Mouse (Mus musculus) CH12.LX (cell line): ENCODE measurements around the gene C1qtnf5.

ENCODE experiments used
- CTCF ChIP-seq, 2 experiments: IDR thresholded peaks in 1 of 2; conservative IDR thresholded peaks in 1 of 2; 2 replicates each; pipeline ENCODE4 v1.5.1; 2011 to 2012; ENCODE audit warnings: low read depth in 2 of 2, low read length in 2 of 2, improper control_type of control experiment in 1 of 2, inconsistent platforms in 1 of 2, mild to moderate bottlenecking in 1 of 2, moderate library complexity in 1 of 2
- GABPA ChIP-seq: IDR thresholded peaks from 2 replicates; pipeline ENCODE4 v1.6.1; 2012; ENCODE audit warnings: low read depth, low read length, improper control_type of control experiment, inconsistent platforms; ENCODE audit not compliant: insufficient replicate concordance
- MEF2A ChIP-seq: IDR thresholded peaks from 2 replicates; pipeline ENCODE4 v1.6.1; 2014; ENCODE audit warnings: low read depth, mild to moderate bottlenecking, inconsistent platforms, low read length, improper control_type of control experiment, borderline replicate concordance
- MYC ChIP-seq: IDR thresholded peaks from 2 replicates; pipeline ENCODE4 v1.6.1; 2011; ENCODE audit warnings: low read depth, mild to moderate bottlenecking, improper control_type of control experiment, low read length
- POLR2A ChIP-seq: IDR thresholded peaks from 2 replicates; pipeline ENCODE4 v1.6.1; 2011; ENCODE audit warnings: low read depth, mild to moderate bottlenecking, improper control_type of control experiment, low read length
- POLR2AphosphoS2 ChIP-seq: IDR thresholded peaks from 2 replicates; pipeline ENCODE4 v1.6.1; 2011; ENCODE audit warnings: low read depth, low read length, improper control_type of control experiment
- RAD21 ChIP-seq: IDR thresholded peaks from 2 replicates; pipeline ENCODE4 v1.6.1; 2011; ENCODE audit warnings: low read depth, mild to moderate bottlenecking, low read length, improper control_type of control experiment, moderate library complexity
- SIN3A ChIP-seq: IDR thresholded peaks from 2 replicates; pipeline ENCODE4 v1.6.1; 2012; ENCODE audit warnings: low read length, improper control_type of control experiment, inconsistent platforms
- SMC3 ChIP-seq: IDR thresholded peaks from 2 replicates; pipeline ENCODE4 v1.6.1; 2011; ENCODE audit warnings: low read depth, low read length, improper control_type of control experiment
- ZNF384 ChIP-seq: IDR thresholded peaks from 2 replicates; pipeline ENCODE4 v1.6.1; 2012; ENCODE audit warnings: low read depth, low read length, improper control_type of control experiment, inconsistent platforms

DNA sequence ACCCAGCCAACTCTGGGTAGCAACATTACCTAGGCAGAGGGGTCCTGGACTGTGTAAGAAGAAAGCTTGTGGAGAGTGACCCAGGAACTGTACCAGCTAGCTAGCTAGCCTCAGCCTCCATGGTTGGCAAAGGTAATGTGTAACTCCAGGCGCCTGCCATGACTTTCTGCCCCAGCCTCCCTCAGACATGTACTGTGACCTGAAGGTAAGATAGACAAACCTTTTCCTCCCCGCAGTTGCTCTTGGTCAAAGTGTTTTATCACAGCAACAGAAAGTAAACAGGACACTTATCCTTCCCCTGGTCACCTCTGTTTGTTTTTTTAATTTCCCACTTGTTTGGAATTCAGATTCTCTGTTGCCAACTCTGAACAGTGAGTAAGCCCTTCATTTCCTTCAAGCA, 7.4 kb downstream of the C1qtnf5 start:
- TF ChIP-seq ZNF384 = no peak
- TF ChIP-seq POLR2AphosphoS2 = no peak
- no peak for TF ChIP-seq MYC
- TF ChIP-seq CTCF (conservative IDR thresholded peaks at IDR 0.05 in 1 of 2, IDR thresholded peaks at IDR 0.05 in 1 of 2; ENCODE audit: low read depth in 2 of 2, low read length in 2 of 2) = no peak
- no peak for TF ChIP-seq SMC3
- no peak for TF ChIP-seq SIN3A
- TF ChIP-seq RAD21 = no peak
- no peak for TF ChIP-seq POLR2A
- TF ChIP-seq MEF2A = no peak
- TF ChIP-seq GABPA = no peak
